Mouse (Mus musculus): ENCODE measurements around the gene Lrp8.

DNA sequence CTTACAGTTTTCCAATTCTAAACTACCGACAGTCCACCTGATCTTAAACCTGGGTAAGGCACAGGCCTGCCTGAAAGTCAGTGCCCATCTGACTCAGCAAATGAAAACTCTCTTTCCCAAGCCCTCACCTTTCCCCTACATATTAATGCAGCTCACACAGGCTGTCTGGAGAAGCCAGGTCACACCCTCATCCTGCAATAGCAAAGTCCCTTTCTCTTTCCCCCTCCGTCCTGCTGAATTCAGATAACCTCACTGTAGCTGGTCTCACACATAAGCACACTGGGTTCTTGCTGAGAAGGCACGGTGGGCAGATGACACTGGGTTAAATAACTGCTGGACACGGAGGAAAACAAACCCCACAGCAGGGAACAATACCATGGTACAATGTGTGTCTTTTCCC lies 119.9 kb downstream of the Lrp8 start:
- TF ChIP-seq TCF12 (IDR thresholded peaks at IDR 0.05; ENCODE audit: low read depth, low read length): no peak
- no peak for TF ChIP-seq USF1 (IDR thresholded peaks at IDR 0.05; ENCODE audit: low read depth, low read length)
- no peak for TF ChIP-seq NRF1 (IDR thresholded peaks at IDR 0.05; ENCODE audit: insufficient read depth, low read depth, low read length, poor library complexity, severe bottlenecking)
- TF ChIP-seq ZKSCAN1 (IDR thresholded peaks at IDR 0.05; ENCODE audit: low read depth, low read length): no peak
- TF ChIP-seq CTCF (IDR thresholded peaks at IDR 0.05 in 2 of 3, conservative IDR thresholded peaks at IDR 0.05 in 1 of 3; ENCODE audit: control insufficient read depth in 1 of 3, insufficient read depth in 1 of 3, low read depth in 2 of 3, low read length in 3 of 3, poor library complexity in 1 of 3, severe bottlenecking in 1 of 3): no peak
- no peak for TF ChIP-seq HCFC1 (IDR thresholded peaks at IDR 0.05; ENCODE audit: low read depth, low read length)
- no peak for TF ChIP-seq ZC3H11A (IDR thresholded peaks at IDR 0.05; ENCODE audit: low read depth, low read length)
- TF ChIP-seq RAD21 (IDR thresholded peaks at IDR 0.05; ENCODE audit: low read depth, low read length): no peak
